Mouse (Mus musculus) neural tube, embryonic 10.5 days (tissue): Measurements from ENCODE around the gene Tprn.
"Not testable (repeated sequence)": the region's sequence is repeated elsewhere in the genome, so short reads cannot be mapped to it uniquely, and the experiment has no call there.

Experiments
- DNase-seq: peaks from one replicate; pipeline ENCODE4 v3.0.0-alpha.2; 2017; ENCODE audit warnings: low spot score; ENCODE audit errors: extremely low spot score

The Tprn gene

DNA sequence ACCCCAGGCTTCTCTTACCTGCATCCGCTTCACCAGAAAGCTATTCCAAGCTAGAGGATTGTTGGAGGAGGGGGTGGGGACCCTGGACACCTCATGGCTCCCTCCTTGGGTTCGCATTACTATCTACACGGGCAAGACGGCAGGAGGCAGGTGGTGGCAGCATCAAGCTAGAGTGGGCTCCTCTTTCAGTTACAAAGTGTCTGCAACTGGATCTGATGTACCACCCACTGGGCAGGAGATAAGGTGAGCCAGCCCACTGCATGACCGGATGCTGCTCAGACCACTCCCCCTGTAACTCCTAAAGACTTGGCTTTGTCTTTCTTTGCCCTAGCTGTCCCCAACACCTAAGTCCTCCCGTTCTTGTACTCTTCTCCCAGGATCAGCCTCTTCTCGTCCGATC is 25.8 kb upstream of the Tprn start, which contains the start of gene Rnf224:
TSS of gene Rnf224 (minus strand) at position 174 of the 400 bp plus-strand sequence.
- DNase-seq, result no peak

DNA sequence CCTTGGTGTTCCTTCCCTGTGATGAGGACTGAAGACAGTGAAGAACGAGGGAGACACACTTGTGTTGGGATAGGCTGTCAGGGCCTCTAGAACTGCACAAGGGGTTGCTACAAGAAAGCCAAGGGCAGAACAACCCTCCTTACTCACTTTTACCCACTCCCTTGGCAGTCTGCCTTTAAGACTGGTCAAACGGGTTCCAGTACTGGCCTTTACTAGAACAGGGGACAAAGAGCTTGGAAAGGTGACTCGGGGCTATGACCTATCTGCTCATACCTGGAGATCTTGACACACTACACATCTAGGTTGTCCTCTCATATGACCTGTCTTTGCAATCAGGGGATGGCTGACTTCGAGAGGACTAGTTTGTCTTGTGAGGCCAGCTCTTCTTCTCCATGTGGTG is 24.9 kb upstream of the Tprn start:
- DNase-seq, result no peak

DNA sequence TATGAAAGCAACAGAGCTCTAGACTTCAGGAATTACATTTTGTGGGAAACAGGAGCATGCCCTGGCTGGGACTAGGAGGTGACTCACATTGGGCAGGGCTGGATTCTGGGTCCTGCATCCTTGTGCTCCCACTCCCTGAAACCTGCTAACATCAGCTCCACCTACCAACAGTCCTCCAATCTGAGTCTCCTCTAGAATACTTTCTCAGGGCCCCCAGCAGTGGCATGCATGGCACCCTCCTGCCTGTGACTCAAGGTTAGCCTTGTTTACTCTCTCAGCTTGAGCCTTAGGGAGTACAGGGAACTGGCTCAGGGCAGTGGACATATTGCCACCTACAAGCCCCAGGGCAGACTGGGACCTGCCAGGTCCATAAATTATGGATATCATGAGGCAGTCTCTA is 24.3 kb upstream of the Tprn start:
- no peak for DNase-seq

DNA sequence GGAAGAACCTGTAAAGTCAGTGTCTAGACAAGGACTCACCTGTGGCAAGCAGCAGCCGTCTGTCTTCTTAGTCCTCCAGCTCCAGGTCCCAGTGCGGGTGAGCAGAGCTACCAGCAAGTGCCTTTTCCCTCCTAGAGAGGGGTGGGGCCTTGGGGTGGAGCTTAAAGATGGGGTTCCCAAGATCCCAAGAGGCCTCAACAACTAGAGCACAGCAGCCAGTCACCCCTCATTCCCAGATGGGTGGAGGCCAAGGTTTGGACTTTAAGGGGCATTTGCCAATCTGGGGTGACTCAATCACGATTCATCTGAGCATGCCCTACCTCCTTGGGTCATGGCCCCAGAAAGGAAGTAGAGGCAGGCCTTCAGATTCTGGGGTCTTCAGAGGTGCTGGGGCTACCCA is 22.7 kb upstream of the Tprn start:
- no peak for DNase-seq

DNA sequence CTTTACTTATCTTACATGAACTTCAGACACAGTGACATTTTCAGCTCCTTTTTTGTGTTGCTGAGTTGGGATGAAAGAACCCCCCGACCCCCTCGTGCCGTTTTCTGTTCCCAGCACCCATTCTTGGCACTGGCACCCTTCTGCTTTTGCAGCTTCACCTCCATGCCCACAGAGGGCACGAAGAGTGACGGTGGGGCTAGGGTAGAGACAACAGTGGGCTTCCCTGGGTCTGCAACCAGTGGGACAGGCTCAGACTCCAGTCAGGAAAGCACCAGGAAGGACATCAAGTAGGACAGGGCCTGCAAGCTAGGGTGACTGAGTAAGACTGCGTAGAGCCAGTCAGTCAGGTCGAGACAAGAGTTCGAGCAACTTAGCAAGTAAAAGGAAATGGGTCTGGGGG is 22.1 kb upstream of the Tprn start:
- DNase-seq, result no peak

DNA sequence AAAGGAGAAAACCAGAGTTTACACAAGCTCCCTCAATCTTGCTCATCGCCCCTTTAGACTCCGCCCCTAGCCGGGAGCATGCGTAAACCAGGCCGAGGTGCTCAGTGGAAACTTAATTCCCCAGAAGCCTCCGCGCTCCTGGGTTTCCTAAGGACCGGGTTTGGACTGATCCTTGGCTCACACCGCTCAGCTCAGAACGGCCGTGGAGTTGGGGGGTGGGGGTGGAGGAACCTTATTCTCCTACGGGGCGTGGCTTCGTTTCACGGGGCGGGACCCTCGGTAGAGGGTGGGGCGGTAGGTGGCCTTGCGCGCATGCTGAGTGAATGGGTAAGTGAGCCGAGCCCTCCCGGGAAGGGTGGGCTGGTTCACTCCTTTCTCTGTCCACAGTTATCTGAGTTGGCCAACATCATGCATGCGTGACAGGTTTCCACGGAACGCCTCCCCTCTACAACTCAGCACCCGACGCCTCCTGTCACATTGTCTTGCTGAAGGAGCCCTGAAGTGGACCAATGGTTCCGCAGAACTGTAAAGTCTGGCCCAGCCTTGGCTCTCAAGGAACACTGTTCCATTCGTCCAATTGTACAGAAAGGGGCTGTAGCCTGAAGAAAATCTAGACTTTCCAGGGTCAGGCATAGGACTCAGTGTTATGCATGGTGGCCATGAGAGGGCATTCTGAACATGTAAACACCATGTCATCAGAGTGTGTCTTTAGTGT is 21.5 kb upstream of the Tprn start:
- DNase-seq, result peak; percentile 64

DNA sequence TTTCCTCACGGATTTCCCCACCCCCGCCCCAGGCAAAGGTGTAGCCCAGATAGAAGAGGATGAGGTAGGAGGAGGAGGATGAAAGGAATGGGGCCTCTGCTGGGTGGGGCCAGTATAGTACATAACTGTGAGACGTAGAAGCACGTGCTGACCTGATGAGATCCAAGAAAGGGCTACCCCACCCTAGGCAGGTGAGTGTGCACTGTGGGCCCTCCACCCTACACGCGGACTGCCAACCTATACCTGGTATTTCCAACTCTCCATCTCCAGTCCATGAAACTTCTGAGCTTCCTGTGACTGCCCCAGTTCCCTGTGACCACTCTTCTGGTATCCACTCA is 21.0 kb upstream of the Tprn start:
- no peak for DNase-seq

DNA sequence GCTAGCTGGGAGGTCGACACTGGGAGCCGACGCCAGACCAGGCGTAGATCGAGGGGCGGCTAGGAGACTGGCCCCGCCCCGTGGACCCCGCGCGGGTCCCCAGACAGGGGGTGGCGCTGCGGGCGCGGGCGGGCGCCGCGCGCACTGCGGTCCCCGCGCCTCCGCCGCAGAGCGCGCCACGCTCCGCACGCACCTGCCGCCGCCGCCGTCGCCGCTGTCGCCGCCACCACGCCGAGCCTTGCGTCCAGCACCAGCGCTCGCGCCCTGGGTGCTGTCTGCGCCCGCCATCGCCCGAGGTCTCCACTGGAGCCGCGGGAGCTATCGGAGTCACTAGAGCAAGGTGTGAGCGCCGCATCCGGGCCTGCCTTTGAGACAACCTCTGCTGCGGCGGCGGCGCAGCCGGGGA is 20.3 kb upstream of the Tprn start, which contains the start of the genes Rnf208 and Cysrt1:
TSS of gene Rnf208 (plus strand) at position 155 of the 406 bp plus-strand sequence.
TSS of gene Cysrt1 (minus strand) at position 352 of the 406 bp plus-strand sequence.
- peak; percentile 51 for DNase-seq

DNA sequence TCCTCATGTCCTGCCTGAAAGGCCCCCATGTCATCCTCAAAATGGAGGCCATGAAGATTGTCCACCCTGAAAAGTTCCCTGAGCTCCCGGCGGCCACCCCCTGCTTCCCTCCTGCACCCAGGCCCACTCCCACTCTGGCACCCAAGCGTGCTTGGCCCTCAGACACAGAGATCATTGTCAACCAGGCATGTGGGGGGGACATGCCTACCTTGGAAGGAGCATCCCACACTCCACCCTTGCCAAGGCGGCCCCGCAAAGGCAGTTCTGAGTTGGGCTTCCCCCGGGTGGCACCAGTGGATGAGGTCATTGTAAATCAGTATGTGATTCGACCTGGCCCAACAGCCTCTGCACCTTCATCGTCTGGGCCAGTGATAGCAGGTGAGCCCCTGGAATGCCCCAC is 19.1 kb upstream of the Tprn start:
- DNase-seq, result no peak

DNA sequence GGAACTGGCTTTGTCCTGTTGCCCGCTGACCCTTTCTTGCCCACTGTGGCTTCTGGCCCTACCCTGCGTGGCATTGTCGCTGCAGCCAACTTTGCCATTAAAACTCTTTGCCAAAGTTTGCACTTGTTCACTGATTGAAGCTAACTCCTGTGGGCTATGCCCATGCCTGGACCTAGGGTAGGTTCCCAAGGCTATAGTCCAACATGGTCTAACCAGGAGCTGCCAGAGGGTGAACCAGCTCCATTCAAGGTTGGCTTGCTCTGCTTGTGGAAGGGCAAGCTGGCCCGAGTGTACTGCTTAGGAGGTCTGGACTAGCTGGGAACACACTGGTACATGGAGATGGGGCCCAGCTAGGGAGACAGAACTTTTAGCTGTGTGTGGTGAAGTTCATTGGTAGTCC is 18.3 kb upstream of the Tprn start:
- DNase-seq, result no peak

DNA sequence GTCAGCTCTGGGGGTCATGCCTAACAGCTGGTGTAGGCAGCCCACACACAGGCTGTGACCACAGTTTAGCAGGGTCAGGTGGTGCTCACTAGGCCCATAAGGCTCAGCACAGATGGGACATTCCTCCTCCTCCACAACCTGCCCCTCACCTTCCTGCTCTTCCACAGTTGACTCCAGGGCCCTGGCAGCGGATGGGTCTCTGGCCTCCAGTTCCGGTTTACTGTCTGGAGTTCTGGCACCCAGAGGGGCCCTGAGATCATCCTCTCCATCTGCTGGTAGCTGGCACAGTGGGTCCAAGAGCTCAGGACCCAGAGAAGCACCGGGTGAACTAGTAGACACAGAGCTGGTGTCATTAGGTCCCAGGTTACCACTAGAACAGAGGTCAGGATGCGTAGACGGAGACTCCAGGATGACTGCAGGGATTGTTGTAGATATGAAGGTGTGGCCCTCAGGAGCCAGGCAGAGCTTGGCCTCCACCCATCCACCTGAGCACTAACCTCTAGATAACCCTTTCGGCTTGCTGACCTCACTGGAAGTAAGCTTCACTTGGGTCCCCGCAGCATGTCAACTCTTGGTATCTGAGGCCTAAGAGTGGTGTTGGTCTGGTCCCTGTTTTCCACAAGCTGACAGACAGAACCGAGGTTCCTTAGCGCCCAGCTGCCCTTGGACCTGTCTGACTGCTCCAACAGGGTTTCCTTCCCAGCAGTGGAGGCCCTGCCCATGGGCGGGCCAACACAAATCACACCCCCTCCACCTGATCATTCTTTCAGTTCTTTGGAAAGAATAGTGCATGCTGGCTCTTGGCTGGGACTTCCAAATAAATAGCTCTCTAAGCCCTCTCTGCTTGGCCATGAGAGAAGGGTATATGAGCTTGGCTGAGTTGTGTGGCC is 16.0 kb upstream of the Tprn start, which contains the start of gene AL732309.1:
TSS of gene AL732309.1 (minus strand) at position 681 of the 890 bp plus-strand sequence.
- DNase-seq, result no peak

DNA sequence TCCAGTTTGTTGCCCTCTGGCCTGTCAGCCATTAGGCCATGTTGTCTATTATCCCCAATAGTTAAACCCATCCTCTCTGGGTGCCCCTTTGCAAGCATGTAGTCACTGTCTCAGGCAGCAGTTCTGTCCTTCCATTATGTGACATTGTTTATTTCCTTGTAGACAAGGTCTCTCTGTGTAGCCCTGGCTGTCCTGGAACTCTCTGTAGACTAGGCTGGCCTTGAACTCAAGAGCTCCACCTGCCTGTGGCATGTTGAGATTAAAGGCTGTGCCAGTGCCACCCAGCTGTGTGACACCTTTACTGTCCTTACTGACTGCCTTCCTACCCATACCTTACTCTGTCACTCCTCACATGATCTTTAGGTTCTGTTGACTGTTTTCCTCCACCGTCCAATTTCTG is 10.1 kb upstream of the Tprn start:
- no peak for DNase-seq

DNA sequence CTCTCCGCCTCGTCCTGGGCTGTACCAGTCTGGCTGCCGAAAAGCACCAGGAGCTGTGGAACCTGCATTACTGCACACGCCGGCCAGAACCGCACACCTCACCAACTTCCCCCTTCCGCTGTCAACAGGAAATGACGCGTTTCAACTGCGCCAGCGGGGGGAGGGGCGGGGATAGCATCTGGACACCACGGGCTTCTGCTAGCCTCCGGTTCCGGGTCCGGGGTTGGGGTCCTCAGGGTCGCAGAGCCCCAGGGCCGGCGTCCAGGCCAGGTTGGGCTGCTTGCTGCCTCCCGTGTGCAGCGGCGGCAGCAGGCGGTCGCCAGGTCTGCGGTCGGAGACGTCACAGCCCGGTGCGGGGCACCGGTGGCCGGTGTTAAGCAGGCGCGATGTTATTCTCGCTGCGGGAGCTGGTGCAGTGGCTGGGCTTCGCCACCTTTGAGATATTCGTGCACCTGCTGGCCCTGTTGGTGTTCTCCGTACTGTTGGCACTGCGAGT is 7.1 kb upstream of the Tprn start, which contains the start of gene Tmem203:
TSS of gene Tmem203 (plus strand) at position 156 of the 496 bp plus-strand sequence.
- peak; percentile 98 for DNase-seq

DNA sequence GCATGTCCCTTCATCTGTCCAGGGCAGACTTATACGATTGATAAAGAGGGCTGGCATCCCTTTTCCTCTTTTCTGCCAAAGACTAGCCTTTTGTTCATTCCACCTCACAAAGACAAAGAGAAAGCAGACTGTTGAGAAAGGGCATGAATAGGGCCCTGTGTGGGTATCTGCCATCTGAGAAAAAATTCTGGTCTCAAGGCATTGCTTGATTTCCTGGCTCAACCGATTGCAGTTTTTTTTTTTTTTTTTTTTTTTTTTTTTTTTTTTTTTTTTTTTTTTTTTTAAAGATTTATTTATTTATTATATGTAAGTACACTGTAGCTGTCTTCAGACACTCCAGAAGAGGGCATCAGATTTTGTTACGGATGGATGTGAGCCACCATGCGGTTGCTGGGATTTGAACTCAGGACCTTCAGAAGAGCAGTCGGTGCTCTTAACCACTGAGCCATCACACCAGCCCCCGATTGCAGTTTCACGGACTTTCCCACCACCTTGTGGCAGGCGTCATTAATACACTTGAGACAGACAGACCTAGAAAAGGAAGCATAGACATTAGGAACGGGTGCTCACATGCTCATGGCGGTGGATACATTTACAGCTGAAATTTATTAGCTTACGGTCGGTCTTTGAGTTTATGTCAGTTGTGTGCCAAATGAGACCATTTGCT is 5.8 kb upstream of the Tprn start:
- DNase-seq, result not testable (repeated sequence)

DNA sequence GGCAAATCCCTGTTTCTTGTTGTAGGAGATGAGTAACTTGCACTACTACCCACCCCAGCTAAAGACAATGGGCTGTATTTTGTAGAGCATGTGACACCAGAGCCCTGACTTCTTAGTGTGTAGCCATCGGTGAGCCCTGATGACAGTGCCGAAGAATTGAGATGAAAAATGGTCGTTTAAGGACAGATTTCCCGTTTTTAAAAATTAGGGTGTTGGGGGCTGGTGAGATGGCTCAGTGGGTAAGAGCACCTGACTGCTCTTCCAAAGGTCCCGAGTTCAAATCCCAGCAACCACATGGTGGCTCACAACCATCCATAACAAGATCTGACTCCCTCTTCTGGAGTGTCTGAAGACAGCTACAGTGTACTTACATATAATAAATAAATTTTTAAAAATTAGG is 5.2 kb upstream of the Tprn start:
- DNase-seq, result not testable (repeated sequence)

DNA sequence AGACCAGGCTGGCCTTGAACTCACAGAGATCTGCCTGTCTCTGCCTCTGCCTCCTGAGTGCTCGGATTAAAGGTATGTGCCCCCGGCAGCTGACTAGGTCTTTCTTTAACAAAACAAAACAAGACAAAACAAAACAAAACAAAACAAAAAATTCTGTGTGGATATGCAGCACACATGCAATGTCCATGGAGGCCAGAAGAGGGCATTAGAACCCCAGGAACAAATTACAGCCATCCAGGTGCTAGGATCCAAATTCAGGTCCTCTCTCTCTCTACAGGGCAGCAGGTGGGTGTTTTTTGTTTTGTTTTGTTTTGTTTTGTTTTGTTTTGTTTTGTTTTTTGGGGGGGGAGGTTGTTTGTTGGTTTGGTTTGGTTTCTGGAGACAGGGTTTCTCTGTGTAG is 3.5 kb upstream of the Tprn start:
- no peak for DNase-seq

DNA sequence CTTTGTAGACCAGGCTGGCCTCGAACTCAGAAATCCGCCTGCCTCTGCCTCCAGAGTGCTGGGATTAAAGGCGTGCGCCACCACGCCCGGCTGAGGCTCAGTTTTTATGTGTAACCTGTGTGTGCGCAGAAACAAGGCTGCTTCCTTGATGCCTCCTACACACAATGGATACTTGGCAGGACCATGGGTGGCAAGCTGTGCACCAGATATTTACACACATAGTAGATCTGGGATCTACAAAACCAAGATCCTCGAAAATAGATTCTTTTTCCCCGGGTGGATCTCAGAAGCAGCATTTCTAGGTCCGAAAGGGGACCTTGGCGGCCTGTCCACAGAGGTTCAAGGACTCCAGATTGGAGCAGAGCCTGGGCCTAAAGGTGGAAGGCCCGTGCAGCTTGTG is 548 bp upstream of the Tprn start:
- no peak for DNase-seq

DNA sequence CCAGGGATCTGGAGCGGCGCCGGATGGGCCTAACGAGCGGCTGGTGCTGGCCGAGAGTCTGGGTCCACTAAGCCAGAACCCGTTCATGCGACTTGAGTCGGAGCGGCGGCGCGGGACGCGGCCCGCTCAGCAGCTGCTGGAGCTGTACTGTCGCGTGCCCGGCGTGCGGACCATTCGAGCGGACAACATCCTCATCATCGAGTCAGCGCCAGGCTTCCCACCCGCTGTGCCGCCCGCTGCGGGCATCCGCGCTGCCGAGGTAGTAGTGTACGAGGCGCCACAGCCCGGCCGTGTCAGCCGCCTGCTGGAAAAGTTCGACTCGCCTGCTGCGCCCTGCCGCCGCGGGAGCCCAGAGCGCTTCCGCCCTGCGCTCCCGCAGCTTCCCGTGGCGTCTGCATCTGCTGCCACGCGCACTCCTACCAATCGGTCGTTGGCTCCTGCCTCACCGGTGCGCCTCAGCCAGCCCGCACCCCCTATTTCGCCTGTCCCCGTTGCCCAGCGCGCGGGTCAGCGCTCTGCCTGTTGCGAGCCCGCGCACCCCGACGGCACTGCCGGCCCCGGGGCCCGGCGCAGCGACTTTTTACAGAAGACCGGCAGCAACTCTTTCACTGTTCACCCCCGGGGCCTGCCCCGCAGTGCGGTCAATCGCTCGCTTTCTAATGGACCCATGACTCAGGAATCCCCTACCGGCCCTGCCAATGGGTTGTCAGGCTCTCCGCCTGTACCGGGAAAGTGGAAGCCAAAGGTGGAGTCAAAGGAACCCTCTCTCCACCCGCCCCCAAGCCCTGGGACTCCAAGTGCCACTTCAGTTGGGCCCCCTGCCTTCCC is 591 bp downstream of the Tprn start:
- no peak for DNase-seq

DNA sequence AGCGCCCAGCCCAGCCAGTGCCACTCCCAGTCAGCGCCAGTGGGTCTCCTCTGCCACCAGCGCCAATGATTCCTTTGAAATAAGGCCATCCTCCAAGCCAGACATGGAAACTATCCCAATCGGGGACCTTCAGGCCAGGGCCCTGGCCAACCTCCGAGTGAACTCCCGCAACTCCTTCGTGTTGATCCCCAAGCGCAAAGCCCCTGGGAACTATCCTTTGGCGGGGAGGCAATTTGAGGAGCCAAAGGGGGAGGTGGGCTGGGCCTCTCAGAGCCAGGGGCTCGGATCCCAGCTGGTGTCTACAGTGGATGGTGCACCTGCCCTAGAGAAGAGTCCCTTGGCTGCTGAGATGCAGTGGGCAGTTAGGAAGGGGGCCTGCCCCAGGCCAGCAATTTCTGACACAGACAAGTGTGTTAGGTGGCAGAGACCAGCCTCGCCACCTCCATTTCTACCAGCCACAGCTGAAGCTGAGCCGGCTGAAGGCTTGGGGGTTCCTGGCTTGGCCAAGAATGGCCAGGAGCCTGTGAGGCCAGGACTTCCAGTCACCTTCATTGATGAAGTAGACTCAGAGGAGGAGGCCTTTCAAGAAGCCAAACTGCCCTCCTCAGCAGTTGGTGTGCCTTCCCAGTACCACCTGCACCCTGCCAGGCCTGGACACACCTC is 1.3 kb downstream of the Tprn start:
- DNase-seq, result no peak

DNA sequence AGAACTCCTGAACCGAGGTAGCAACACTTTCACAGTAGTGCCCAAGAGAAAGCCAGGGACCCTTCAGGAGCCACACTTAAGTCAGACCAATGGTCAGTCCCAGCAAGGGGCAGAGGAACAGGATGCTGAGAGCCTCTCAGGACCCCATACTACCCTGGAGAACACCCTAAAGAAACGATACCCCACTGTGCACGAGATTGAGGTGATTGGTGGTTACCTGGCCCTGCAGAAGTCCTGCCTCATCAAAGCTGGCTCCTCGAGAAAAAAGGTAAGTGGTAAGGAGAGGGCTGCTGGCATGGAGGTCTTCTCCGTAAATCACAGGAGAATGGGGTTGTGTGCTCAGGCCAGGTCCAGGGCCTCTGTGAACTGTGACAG is 1.9 kb downstream of the Tprn start:
- no peak for DNase-seq
